Mouse (Mus musculus) heart, postnatal 36 days (tissue): ENCODE data around the gene Tex21. TPM values are rescaled to one million over a fixed set of nuclear protein-coding genes. Genes with fewer than 3 reads are reported as not detected.
"Not testable (repeated sequence)": the region's sequence is repeated elsewhere in the genome, so short reads cannot be mapped to it uniquely, and the experiment has no call there.

ENCODE experiments used
- DNase-seq, 2 experiments: peaks; one replicate each; pipeline ENCODE4 v3.0.0; 2021 to 2022
- intact Hi-C: fragments of 180-260 bp; cut with DNase I; formaldehyde crosslinking; loops from one replicate; pipeline ENCODE4 v1.15.1; 2025
- total RNA-seq, 2 experiments: library from RNA; stranded (reverse); gene quantifications; 2 replicates each; pipeline ENCODE4 v1.2.3; 2021

Gene Tex21
- total RNA-seq, 2 experiments from 2014 or later: not detected

- intact Hi-C loops: no loop called here
- DNase-seq: no peak
Measured at GRCm38 (mm10) chr12:76200326-76200725, 46.2 kb downstream of the Tex21 start.

- DNase-seq: no peak
- intact Hi-C loops: loop anchor here (5.0 kb wide), 1 partner anchor 145 kb away; no protein-coding TSS in a partner anchor
Measured at GRCm38 (mm10) chr12:76197071-76197470, 49.5 kb downstream of the Tex21 start.

- intact Hi-C loops: loop anchor here (5.0 kb wide), 1 partner anchor 146 kb away; no protein-coding TSS in a partner anchor
- DNase-seq: peak; percentile 73 to 78
Measured at GRCm38 (mm10) chr12:76196709-76197054, 49.9 kb downstream of the Tex21 start.

GRCm38 (mm10) chr12:76195912-76196708 lies 50.4 kb downstream of the Tex21 start:
- DNase-seq: peak; percentile 77 to 81
- intact Hi-C loops: loop anchor here (5.0 kb wide), 1 partner anchor 146 kb away; no protein-coding TSS in a partner anchor

GRCm38 (mm10) chr12:76194526-76194925 lies 52.0 kb downstream of the Tex21 start:
- no peak for DNase-seq
- intact Hi-C loops: no loop called here

GRCm38 (mm10) chr12:76190940-76191339 lies 55.6 kb downstream of the Tex21 start:
- peak; percentile 4 to 27 for DNase-seq
- intact Hi-C loops: no loop called here

- intact Hi-C loops: no loop called here
- DNase-seq: peak; percentile 6 to 7
Measured at GRCm38 (mm10) chr12:76187849-76188248, 58.7 kb downstream of the Tex21 start.

- no peak for DNase-seq
- intact Hi-C loops: no loop called here
Measured at GRCm38 (mm10) chr12:76186473-76186872, 60.1 kb downstream of the Tex21 start.

GRCm38 (mm10) chr12:76185167-76185816 lies 61.3 kb downstream of the Tex21 start:
- no peak for DNase-seq
- intact Hi-C loops: no loop called here

GRCm38 (mm10) chr12:76184271-76184670 lies 62.3 kb downstream of the Tex21 start:
- intact Hi-C loops: no loop called here
- DNase-seq: no peak

GRCm38 (mm10) chr12:76182831-76183230 lies 63.7 kb downstream of the Tex21 start:
- DNase-seq: no peak

GRCm38 (mm10) chr12:76181471-76181870 lies 65.1 kb downstream of the Tex21 start:
- DNase-seq: no peak
- intact Hi-C loops: no loop called here

More at GRCm38 (mm10) chr12:76182831-76183230, 63.7 kb downstream of the Tex21 start:
- intact Hi-C loops: no loop called here

GRCm38 (mm10) chr12:76180442-76180841 lies 66.1 kb downstream of the Tex21 start:
- intact Hi-C loops: no loop called here
- DNase-seq: no peak

- intact Hi-C loops: loop anchor here (5.0 kb wide), 1 partner anchor 392 kb away; no protein-coding TSS in a partner anchor
- no peak for DNase-seq
Measured at GRCm38 (mm10) chr12:76179527-76179926, 67.0 kb downstream of the Tex21 start.

- no peak for DNase-seq
- intact Hi-C loops: loop anchor here (5.0 kb wide), 1 partner anchor 392 kb away; no protein-coding TSS in a partner anchor
Measured at GRCm38 (mm10) chr12:76179051-76179450, 67.5 kb downstream of the Tex21 start.

- DNase-seq: peak; percentile 66 to 78
- intact Hi-C loops: loop anchor here (2.0 to 5.0 kb wide), 2 partner anchors 161 to 391 kb away; no protein-coding TSS in a partner anchor
Measured at GRCm38 (mm10) chr12:76177864-76178518, 68.6 kb downstream of the Tex21 start.

GRCm38 (mm10) chr12:76177000-76177863 lies 69.3 kb downstream of the Tex21 start, which contains the start of gene Esr2:
Esr2 (minus strand) TSS chr12:76177259.
- DNase-seq: peak; percentile 19
- intact Hi-C loops: loop anchor here (2.0 to 5.0 kb wide), 2 partner anchors 160 to 390 kb away; no protein-coding TSS in a partner anchor

GRCm38 (mm10) chr12:76165641-76166040 lies 80.9 kb downstream of the Tex21 start:
- no peak for DNase-seq
- intact Hi-C loops: no loop called here

- peak in 1 of 2 experiments; percentile 5 for DNase-seq
Measured at GRCm38 (mm10) chr12:76152389-76152788, 94.2 kb downstream of the Tex21 start.

More at GRCm38 (mm10) chr12:76152389-76152788, 94.2 kb downstream of the Tex21 start:
- intact Hi-C loops: not testable (repeated sequence)
